Mouse (Mus musculus): ENCODE measurements around the gene 6030408B16Rik. TPM values are rescaled to one million over a fixed set of nuclear protein-coding genes. Genes with fewer than 3 reads are reported as not detected.

6030408B16Rik gene
- total and polyA plus RNA-seq, 3 experiments: 0.70 to 6.3 (median 1.1) TPM

DNA sequence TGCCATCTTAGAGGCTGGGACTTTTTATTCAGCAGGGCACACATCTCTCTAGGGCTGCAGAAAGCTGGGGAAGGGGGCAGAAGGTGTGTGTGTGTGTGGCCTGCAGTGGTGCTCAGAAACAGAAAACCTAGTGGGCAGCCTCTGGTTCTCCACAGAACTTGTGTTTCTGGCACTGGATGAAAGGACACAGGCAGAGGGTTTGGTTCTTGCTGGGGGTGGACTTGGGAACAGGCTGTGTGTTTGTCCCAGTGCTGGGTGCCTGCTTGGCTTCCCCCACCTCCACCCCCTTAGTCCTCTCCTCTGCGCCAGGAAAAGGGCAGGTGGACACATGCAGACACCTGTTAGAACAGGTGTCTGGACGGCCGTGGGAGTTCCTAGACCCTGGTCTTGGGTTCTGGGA, 21.9 kb upstream of the 6030408B16Rik start:
- Histone ChIP-seq H3K27me3 (ENCODE audit: control insufficient read depth, insufficient read depth, low read length) (no peaks in the 10 kb centered on the region), H3K4me1 (ENCODE audit: control insufficient read depth, insufficient read depth, low read length) (peaks cover 7% of the 10 kb centered on the region), H3K9ac (ENCODE audit: low read depth, low read length) (no peak overlapping the region), H3K27ac (no peak overlapping the region), H3K4me3 (no peak overlapping the region), H3K36me3 (ENCODE audit: control insufficient read depth, insufficient read depth, low read length) (no peaks in the 10 kb centered on the region), H3K79me2 (replicated peaks; ENCODE audit: control insufficient read depth, insufficient read depth, low read length) (no peaks in the 10 kb centered on the region)
- DNase-seq: no peak
- WGBS: 83% methylated on average over 3 of the region's 3 CpGs
- intact Hi-C loops (cut with DNase I): no loop called here
- TF ChIP-seq CTCF (IDR thresholded peaks at IDR 0.05) (no peak), EP300 (IDR thresholded peaks at IDR 0.05; ENCODE audit: insufficient read depth, low read depth, low read length) (no peak), POLR2A (IDR thresholded peaks at IDR 0.05; ENCODE audit: insufficient read depth, low read depth, low read length) (no peak)

DNA sequence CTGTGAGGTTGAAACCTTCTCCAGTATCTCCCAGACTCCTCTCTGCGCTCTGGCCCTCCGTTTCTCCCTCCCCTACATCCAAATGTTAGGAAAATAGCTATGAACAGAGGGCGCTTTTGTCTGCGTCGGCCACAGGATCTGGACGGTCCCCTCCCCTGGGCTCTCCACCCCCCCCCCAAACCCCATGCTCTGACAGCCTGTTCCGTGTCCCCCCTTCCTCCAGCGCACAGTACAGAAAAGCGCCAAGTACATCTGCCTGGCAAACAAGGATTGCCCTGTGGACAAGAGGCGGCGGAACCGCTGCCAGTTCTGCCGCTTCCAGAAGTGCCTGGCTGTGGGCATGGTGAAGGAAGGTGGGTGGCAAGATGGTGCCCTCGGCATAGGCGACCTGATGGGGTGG, 21.5 kb upstream of the 6030408B16Rik start:
- H3K4me1 ChIP-seq (ENCODE audit: control insufficient read depth, insufficient read depth, low read length): peaks cover 5% of the 10 kb centered on the region; the same call in 1 of the 2 replicates
- H3K4me3 ChIP-seq: no peak overlapping the region
- intact Hi-C loops (cut with DNase I): no loop called here
- TF ChIP-seq CTCF (IDR thresholded peaks at IDR 0.05): no peak
- no peak for TF ChIP-seq EP300 (IDR thresholded peaks at IDR 0.05; ENCODE audit: insufficient read depth, low read depth, low read length)
- no peak for TF ChIP-seq POLR2A (IDR thresholded peaks at IDR 0.05; ENCODE audit: insufficient read depth, low read depth, low read length)
- H3K27me3 ChIP-seq (ENCODE audit: control insufficient read depth, insufficient read depth, low read length): no peaks in the 10 kb centered on the region
- no peak for DNase-seq
- H3K27ac ChIP-seq: no peak overlapping the region
- 86% methylated on average over 15 of the region's 15 CpGs for WGBS
- no peak overlapping the region for H3K9ac ChIP-seq (ENCODE audit: low read depth, low read length)
- H3K36me3 ChIP-seq (ENCODE audit: control insufficient read depth, insufficient read depth, low read length): no peaks in the 10 kb centered on the region
- H3K79me2 ChIP-seq (replicated peaks; ENCODE audit: control insufficient read depth, insufficient read depth, low read length): no peaks in the 10 kb centered on the region

DNA sequence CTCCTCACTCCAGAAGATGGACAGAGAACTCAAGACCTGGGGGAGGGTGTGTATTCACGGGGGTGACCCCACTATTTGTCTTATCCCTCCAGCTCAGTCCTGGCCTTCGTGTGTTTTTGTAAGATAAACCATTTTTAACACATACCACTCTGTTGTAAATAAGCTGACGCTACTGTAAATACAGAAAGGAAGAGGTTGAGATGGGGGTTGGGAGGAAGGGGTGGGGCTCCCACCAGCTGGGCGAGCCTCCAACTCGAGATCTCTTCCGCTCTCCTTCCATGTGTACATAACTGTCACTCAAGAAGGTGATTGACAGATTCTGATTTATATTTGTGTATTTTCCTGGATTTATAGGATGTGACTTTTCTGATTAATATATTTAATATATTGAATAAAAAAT, 18.6 kb upstream of the 6030408B16Rik start:
- no peaks in the 10 kb centered on the region for H3K79me2 ChIP-seq (replicated peaks; ENCODE audit: control insufficient read depth, insufficient read depth, low read length)
- DNase-seq: no peak

DNA sequence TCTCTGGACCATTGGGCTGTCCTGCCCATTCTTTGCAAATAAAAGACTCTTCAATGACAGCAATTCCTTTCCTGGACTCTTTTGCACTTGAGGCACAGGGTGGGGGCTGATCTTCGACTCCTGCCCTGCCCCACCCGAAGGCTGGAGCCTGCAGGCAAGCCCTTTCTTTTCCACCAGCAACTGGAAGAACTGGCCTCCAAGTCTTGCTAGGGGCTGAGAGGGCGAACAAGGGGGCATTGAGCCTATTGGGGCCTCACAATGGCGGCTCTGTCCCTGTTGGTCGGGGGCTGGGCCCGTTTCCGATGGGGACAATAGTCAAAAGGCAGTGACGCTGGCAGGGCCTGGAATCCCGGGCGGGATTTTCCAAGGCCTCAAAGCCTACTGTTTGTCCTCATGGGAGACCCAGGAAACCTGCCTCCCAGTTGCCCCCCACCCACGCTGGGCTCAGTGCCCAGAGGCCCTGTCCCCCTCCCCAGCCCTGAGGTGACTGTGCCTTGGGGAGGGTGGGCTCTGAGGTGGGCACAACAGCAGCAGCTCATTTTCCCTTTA, 15.6 kb upstream of the 6030408B16Rik start:
- H3K4me1 ChIP-seq (ENCODE audit: control insufficient read depth, insufficient read depth, low read length): no peaks in the 10 kb centered on the region
- H3K36me3 ChIP-seq (ENCODE audit: control insufficient read depth, insufficient read depth, low read length): no peaks in the 10 kb centered on the region
- intact Hi-C loops (cut with DNase I): no loop called here
- no peak overlapping the region for H3K4me3 ChIP-seq
- 60% methylated on average over 11 of the region's 11 CpGs for WGBS
- no peaks in the 10 kb centered on the region for H3K27me3 ChIP-seq (ENCODE audit: control insufficient read depth, insufficient read depth, low read length)
- TF ChIP-seq EP300 (IDR thresholded peaks at IDR 0.05; ENCODE audit: insufficient read depth, low read depth, low read length) (no peak), CTCF (IDR thresholded peaks at IDR 0.05) (no peak), POLR2A (IDR thresholded peaks at IDR 0.05; ENCODE audit: insufficient read depth, low read depth, low read length) (no peak)
- no peak overlapping the region for H3K9ac ChIP-seq (ENCODE audit: low read depth, low read length)
- no peaks in the 10 kb centered on the region for H3K79me2 ChIP-seq (replicated peaks; ENCODE audit: control insufficient read depth, insufficient read depth, low read length)
- H3K27ac ChIP-seq: no peak overlapping the region
- no peak for DNase-seq

More for the DNA sequence above, 18.6 kb upstream of the 6030408B16Rik start:
- no peak overlapping the region for H3K9ac ChIP-seq (ENCODE audit: low read depth, low read length)
- no peak overlapping the region for H3K27ac ChIP-seq
- H3K4me3 ChIP-seq: no peak overlapping the region
- no peaks in the 10 kb centered on the region for H3K4me1 ChIP-seq (ENCODE audit: control insufficient read depth, insufficient read depth, low read length)
- TF ChIP-seq CTCF (IDR thresholded peaks at IDR 0.05) (no peak), POLR2A (IDR thresholded peaks at IDR 0.05; ENCODE audit: insufficient read depth, low read depth, low read length) (no peak), EP300 (IDR thresholded peaks at IDR 0.05; ENCODE audit: insufficient read depth, low read depth, low read length) (no peak)
- H3K36me3 ChIP-seq (ENCODE audit: control insufficient read depth, insufficient read depth, low read length): no peaks in the 10 kb centered on the region
- 41% methylated on average over 6 of the region's 6 CpGs for WGBS
- no peaks in the 10 kb centered on the region for H3K27me3 ChIP-seq (ENCODE audit: control insufficient read depth, insufficient read depth, low read length)
- intact Hi-C loops (cut with DNase I): no loop called here

DNA sequence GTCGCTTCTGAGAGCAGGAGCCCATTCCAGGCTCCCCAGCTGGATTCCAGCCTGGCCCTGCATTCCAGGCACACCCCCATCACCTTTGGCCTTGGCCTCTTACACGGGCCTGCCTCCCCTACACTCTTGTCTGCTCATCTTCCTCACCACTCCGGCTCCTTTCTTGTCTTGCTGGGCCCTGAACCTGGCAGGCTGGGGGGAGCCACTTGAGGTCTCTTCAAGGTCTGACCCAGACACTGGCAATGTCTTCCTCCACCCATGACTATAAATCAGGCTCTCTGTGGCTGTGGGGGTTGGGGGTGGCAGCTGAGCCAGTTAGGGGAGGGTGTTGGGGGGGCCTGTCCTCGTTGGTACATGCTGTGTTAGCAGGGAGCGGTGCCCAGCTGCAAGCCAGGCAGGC, 14.4 kb upstream of the 6030408B16Rik start:
- no peak overlapping the region for H3K27ac ChIP-seq
- H3K79me2 ChIP-seq (replicated peaks; ENCODE audit: control insufficient read depth, insufficient read depth, low read length): no peaks in the 10 kb centered on the region
- no peaks in the 10 kb centered on the region for H3K4me1 ChIP-seq (ENCODE audit: control insufficient read depth, insufficient read depth, low read length)
- no peaks in the 10 kb centered on the region for H3K36me3 ChIP-seq (ENCODE audit: control insufficient read depth, insufficient read depth, low read length)
- H3K4me3 ChIP-seq: no peak overlapping the region
- no peaks in the 10 kb centered on the region for H3K27me3 ChIP-seq (ENCODE audit: control insufficient read depth, insufficient read depth, low read length)
- DNase-seq: no peak
- no peak for TF ChIP-seq EP300 (IDR thresholded peaks at IDR 0.05; ENCODE audit: insufficient read depth, low read depth, low read length)
- no peak for TF ChIP-seq POLR2A (IDR thresholded peaks at IDR 0.05; ENCODE audit: insufficient read depth, low read depth, low read length)
- intact Hi-C loops (cut with DNase I): no loop called here
- no peak overlapping the region for H3K9ac ChIP-seq (ENCODE audit: low read depth, low read length)
- WGBS: 63% methylated on average over 5 of the region's 5 CpGs

DNA sequence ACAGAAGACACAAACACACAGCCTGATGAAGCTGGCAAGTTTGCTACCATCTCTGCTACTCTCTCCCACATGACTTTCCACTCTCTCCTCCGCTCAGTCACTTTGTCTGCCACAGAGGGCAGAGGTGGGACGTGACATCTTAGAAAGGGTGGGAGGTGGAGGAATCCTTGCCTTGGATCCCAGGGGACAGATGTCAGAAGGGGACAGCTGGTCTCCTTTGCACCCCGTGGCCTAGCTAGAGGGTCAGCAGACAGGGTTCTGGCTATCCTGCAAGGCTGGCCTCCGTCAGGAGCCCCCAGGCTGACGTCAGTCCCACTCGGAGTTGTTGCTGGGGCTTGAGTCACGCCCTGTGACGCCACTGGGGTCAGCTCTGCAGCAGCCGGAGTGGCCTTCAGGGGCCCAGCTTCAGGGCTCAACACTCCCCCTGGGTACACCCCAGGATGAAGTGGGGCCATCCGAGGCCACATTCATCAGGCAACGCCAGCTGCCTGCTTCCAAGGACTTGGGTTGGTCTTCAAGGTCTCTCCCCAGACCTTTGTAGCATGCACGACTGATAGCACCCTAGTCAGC, 13.5 kb upstream of the 6030408B16Rik start:
- H3K27ac ChIP-seq: no peak overlapping the region
- H3K79me2 ChIP-seq (replicated peaks; ENCODE audit: control insufficient read depth, insufficient read depth, low read length): 0 out of 2 replicates have a peak, but pooled peaks cover 2% of the 10 kb centered on the region
- no peaks in the 10 kb centered on the region for H3K27me3 ChIP-seq (ENCODE audit: control insufficient read depth, insufficient read depth, low read length)
- H3K36me3 ChIP-seq (ENCODE audit: control insufficient read depth, insufficient read depth, low read length): no peaks in the 10 kb centered on the region
- no peak overlapping the region for H3K4me3 ChIP-seq
- intact Hi-C loops (cut with DNase I): no loop called here
- no peak for DNase-seq
- TF ChIP-seq POLR2A (IDR thresholded peaks at IDR 0.05; ENCODE audit: insufficient read depth, low read depth, low read length) (no peak), EP300 (IDR thresholded peaks at IDR 0.05; ENCODE audit: insufficient read depth, low read depth, low read length) (no peak), CTCF (IDR thresholded peaks at IDR 0.05) (no peak)
- H3K9ac ChIP-seq (ENCODE audit: low read depth, low read length): no peak overlapping the region
- 66% methylated on average over 12 of the region's 12 CpGs for WGBS
- no peaks in the 10 kb centered on the region for H3K4me1 ChIP-seq (ENCODE audit: control insufficient read depth, insufficient read depth, low read length)

All from heart, adult 2 months (tissue).